Comparison of ENCODE assay signal across 8 mouse cellular contexts in the genomic region with DNA sequence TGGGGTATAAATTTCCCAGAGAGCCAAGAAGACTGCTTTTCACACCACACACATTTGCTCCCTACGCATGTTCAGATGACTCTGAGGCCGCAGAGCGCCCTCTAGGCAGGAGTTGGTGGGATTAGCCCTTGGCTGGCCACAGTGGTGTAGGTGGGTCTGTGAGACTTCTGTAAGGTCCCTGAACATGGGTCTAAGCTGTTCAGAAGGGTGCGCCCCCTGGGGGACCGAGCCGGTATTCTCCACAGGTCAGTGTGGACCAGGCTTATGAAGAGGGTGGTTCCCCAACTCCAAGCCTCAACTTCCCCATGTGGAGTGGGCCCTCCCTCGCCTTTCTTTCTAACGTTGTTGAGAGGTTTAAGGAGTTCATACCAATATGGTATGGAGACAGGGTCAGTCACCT. TPM values are rescaled to one million over a fixed set of nuclear protein-coding genes. Genes with fewer than 3 reads are reported as not detected.
DNase-seq lines count a peak whose midpoint lies in the region; ATAC-seq and TF ChIP-seq lines count a peak whose summit lies in the region.

No protein-coding gene starts in this region.

- no peaks in the 10 kb centered on the region for H3K4me1 ChIP-seq in forebrain, embryonic 10.5 days
- no peaks in the 10 kb centered on the region for H3K4me1 ChIP-seq in forebrain, embryonic 12.5 days
- no peaks in the 10 kb centered on the region for H3K4me1 ChIP-seq in midbrain, postnatal 0 days (ENCODE audit: insufficient read depth, low read length)

- peak; percentile 54 for TF ChIP-seq CTCF in midbrain, postnatal 0 days (IDR thresholded peaks at IDR 0.05)

- H3K4me2 ChIP-seq in forebrain, embryonic 12.5 days, result no peak overlapping the region
- H3K4me2 ChIP-seq in midbrain, postnatal 0 days (ENCODE audit: low read depth, low read length, poor library complexity, severe bottlenecking), result no peak overlapping the region

- intact Hi-C loops in left cerebral cortex, postnatal 14 days (cut with DNase I), result no loop called here

- no peak overlapping the region for H3K9ac ChIP-seq in forebrain, embryonic 12.5 days
- no peak overlapping the region for H3K9ac ChIP-seq in midbrain, postnatal 0 days (replicated peaks; ENCODE audit: low read length, poor library complexity, severe bottlenecking)

- WGBS in forebrain, embryonic 10.5 days, result 47% methylated on average over 8 of the region's 8 CpGs
- WGBS in forebrain, embryonic 12.5 days, result 47% methylated on average over 8 of the region's 8 CpGs
- 52% methylated on average over 8 of the region's 8 CpGs for WGBS in midbrain, postnatal 0 days

- DNase-seq in forebrain, embryonic 10.5 days (ENCODE audit: extremely low spot score, low spot score), result peak; percentile 31
- peak; percentile 20 to 47 for DNase-seq in right cerebral cortex, adult 2 months (ENCODE audit: low spot score in 2 of 2)
- DNase-seq in right cerebral cortex, postnatal 25 days, result no peak
- peak; percentile 27 to 33 for DNase-seq in frontal cortex, postnatal 36 days (ENCODE audit: low spot score in 2 of 2)
- DNase-seq in left cerebral cortex, postnatal 14 days (ENCODE audit: low spot score in 2 of 2), result peak; percentile 37 to 43
- DNase-seq in midbrain, postnatal 0 days (ENCODE audit: low spot score), result peak; percentile 26
- DNase-seq in thymus, postnatal 10 days (ENCODE audit: low spot score in 2 of 2), result peak; percentile 42 to 66

- no peak overlapping the region for H3K27ac ChIP-seq in forebrain, embryonic 10.5 days
- no peak overlapping the region for H3K27ac ChIP-seq in forebrain, embryonic 12.5 days
- H3K27ac ChIP-seq in midbrain, postnatal 0 days (ENCODE audit: low read depth, low read length), result no peak overlapping the region

- H3K36me3 ChIP-seq in forebrain, embryonic 10.5 days (replicated peaks), result no peaks in the 10 kb centered on the region
- no peaks in the 10 kb centered on the region for H3K36me3 ChIP-seq in forebrain, embryonic 12.5 days (replicated peaks)
- H3K36me3 ChIP-seq in midbrain, postnatal 0 days (ENCODE audit: insufficient read depth, low read length), result no peaks in the 10 kb centered on the region

- ATAC-seq in forebrain, embryonic 12.5 days (ENCODE audit: low FRiP score), result no peak
- ATAC-seq in midbrain, postnatal 0 days (ENCODE audit: low FRiP score), result no peak

- no peaks in the 10 kb centered on the region for H3K9me3 ChIP-seq in forebrain, embryonic 10.5 days
- H3K9me3 ChIP-seq in forebrain, embryonic 12.5 days, result no peaks in the 10 kb centered on the region
- no peaks in the 10 kb centered on the region for H3K9me3 ChIP-seq in midbrain, postnatal 0 days (ENCODE audit: low read length)

- H3K27me3 ChIP-seq in forebrain, embryonic 10.5 days (ENCODE audit: poor library complexity, severe bottlenecking), result no peaks in the 10 kb centered on the region
- H3K27me3 ChIP-seq in forebrain, embryonic 12.5 days, result no peaks in the 10 kb centered on the region; the same call in 1 of the 2 replicates
- no peaks in the 10 kb centered on the region for H3K27me3 ChIP-seq in midbrain, postnatal 0 days (ENCODE audit: insufficient read depth, low read length)

- no peak overlapping the region for H3K4me3 ChIP-seq in forebrain, embryonic 10.5 days
- H3K4me3 ChIP-seq in forebrain, embryonic 12.5 days (replicated peaks), result no peak overlapping the region
- H3K4me3 ChIP-seq in midbrain, postnatal 0 days (ENCODE audit: low read depth, low read length), result no peak overlapping the region

RNA-seq across cellular contexts. Expression of a gene that starts 59.3 kb away (rescaled TPM):
- polyA plus RNA-seq in forebrain, embryonic 10.5 days (2016; fragmentation: Nextera tagmentation; extraction: Ambion mirVana), result 6.1 and 7.6 TPM in 2 replicates
- 11.8 and 23.9 TPM in 2 replicates for polyA plus RNA-seq in forebrain, embryonic 12.5 days (2016; fragmentation: Nextera tagmentation; extraction: Ambion mirVana)
- total RNA-seq in left cerebral cortex, postnatal 14 days (2021), result 10 to 100 TPM; 68.1 to 73.8 TPM
- total RNA-seq in midbrain, postnatal 0 days (2014; rRNA removed), result 115 and 152 TPM in 2 replicates
- polyA plus RNA-seq in midbrain, postnatal 0 days (2015; fragmentation: Nextera tagmentation; extraction: Ambion mirVana), result 26.5 and 28.0 TPM in 2 replicates
